Mouse (Mus musculus): ENCODE measurements around the gene Gng7.
A peak's percentile ranks its signal among the peaks of the same experiment; 100 is the strongest.

Gene Gng7

DNA sequence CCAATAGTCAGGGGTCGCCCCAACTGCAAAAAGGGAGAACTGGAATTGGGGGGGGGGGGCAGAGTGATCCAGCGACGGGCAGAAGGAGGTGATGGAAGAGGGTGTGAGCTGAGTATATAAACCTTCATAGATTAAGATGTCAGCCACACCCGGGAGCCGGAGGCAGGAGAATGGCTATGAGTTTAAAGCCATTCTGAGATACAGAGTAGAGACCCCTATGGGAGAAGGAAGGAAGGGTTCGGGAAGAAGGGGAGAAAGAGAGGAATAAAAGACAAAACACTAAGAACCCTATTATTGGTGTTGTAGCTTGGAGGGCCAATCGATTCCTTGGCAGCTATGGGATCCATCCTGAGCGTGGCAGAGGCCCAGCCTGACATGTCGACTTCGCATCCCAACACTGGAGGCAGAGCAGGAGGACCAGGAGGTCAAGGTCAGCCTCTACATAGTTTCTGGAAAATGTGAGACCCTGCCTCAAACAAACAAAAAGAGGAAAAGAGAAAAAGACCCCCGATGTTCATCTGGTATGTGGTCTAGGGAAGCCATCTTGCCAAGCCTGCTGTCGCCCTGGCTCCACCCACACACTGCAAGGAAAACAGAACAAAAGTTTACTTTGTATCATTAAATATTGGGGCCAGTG, 11.0 kb upstream of the Gng7 start, which contains the start of gene Diras1:
Gene Diras1 (minus strand): TSS at position 24 of the 637 bp plus-strand sequence.
- no peak for DNase-seq (ENCODE audit: low read depth, low spot score)

DNA sequence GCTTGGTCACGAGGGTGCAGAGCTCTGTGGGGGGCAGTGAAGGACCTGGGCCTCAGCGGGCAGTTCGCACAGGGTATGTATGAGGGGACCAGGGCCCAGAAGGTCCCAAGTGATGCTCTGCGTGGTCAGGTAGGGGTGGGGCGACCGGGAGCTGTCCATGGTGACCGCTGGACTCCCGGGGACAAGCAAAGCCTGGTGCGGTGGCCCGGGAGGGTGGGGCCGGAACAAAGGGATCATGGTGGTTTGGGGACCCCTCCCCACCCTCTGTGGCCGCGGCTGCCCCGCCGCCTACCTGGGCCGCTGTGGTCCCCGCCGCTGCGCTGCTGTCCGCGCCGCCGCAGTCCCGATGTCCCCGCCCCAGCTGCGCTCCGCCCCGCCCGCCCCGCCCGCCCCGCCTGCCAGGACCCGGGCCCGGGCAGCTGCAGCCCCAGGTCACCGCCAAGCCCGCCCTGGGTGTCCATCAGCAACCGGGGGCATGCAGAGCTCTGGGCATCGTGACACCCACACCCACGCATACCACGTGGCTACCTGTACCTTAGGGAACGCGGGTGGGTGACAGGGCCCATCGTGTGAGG, 10.4 kb upstream of the Gng7 start:
- DNase-seq (ENCODE audit: low read depth, low spot score): no peak

DNA sequence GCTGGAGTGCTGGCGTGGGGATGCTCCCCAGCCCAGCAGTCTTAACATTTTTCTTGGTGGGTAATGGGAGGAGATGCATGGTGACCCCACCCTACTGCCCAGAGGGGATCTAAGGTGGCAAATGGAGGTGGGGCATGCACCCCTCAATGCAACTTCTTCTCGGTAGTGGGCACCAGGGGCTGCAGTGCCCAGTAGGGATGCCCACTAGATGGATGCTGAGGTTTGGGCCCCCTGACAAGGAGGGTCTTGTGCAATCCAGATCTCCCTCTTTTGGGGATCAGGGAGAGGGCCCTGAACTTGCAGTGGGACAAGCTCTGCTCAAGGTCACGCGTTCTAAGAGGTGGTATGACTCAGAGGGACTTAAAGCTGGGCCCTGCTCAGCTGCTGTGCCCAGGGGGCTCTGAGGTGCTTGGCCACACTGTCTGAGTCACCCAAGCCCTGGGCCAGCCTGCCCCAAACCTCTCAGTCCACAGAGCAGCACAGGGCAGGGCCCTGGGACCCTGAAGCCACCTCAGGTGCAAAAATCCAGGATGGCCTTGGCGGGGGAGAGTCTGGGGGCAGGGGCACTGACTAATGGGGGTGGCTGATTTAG, 9.7 kb upstream of the Gng7 start:
- no peak for DNase-seq (ENCODE audit: low read depth, low spot score)

DNA sequence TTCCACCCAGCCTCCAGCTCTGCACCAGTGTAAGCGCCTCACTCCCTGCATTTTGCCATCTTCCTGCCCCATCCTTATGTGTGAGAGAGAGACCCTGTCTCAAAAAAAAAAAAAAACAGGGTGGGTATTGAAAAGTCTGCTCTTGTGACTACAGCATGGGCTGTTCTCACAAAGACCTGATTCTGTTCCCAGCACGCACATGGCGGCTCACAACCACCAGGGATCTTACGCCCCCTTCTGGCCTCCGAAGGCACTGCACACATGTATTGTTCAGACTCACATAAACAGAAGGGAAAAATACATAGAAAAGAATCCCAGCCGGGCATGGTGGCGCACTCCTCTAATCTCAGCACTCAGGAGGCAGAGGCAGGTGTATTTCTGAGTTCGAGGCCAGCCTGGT, 8.0 kb upstream of the Gng7 start:
- DNase-seq (ENCODE audit: low read depth, low spot score): no peak

DNA sequence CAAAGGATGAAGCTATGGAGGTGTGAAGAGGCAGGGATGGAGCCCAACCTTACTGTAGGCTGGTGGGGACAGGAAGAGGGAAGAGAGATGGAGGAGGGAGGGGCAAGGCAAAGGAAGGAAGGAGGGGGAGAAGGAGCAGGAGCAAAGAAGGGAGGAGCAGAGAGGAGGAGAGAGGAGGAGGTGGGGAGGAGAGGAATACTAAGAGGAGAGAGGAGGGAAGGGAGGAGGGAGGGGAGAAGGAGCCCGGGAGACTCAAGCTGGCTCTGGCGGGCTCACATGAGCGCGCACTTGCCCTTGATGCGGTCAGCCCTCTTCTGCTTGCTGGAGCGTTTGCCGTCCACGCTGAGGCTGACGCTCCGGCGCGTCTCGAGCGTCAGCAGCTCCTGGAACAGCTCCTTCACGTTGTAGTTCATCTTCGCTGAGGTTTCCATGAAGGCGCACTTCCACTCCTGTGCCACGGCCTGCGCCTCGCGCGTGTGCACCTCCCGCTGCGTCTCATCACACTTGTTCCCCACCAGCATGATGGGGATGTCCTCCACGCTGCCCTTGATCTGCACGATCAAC, 6.9 kb upstream of the Gng7 start:
- no peak for DNase-seq (ENCODE audit: low read depth, low spot score)

DNA sequence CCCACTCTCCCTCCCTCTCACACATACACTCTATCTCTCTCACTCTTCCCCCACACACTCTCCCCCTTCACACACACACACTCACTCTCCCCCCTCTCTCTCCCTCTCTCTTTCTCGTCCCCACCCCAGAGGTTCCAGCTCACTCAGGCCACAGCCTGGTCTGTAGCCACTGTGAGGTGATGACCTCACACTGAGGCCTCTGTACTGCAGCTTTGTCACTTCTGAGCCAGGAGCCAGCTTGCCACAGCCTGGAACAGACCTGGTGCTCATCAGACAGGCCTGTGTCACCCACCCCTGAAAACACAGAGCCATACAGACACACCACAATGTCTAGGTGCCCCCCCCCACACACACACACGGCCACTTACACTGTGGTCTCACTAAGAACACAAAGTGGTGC, 5.5 kb upstream of the Gng7 start:
- DNase-seq (ENCODE audit: low read depth, low spot score): no peak

DNA sequence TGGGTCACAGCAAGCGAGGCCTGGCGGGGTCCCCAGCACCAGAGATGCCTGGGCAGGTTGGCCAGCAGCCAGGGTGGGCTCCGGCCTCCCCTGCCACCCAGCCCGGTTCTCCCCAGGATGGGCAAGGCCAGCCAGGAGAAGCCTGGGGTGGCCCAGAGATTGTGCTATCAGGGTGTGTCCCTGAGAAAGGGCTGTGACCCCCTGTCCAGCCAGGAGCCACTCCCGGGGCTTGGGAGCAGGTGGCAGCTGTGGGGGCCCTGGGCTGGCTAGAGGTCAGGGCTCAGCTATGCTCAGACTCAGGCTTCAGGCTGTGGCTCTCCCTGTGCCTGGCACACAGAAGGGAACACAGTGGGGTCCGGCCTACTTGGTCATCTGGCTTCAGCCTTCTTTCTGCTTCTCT, 4.9 kb upstream of the Gng7 start:
- DNase-seq (ENCODE audit: low read depth, low spot score): no peak

DNA sequence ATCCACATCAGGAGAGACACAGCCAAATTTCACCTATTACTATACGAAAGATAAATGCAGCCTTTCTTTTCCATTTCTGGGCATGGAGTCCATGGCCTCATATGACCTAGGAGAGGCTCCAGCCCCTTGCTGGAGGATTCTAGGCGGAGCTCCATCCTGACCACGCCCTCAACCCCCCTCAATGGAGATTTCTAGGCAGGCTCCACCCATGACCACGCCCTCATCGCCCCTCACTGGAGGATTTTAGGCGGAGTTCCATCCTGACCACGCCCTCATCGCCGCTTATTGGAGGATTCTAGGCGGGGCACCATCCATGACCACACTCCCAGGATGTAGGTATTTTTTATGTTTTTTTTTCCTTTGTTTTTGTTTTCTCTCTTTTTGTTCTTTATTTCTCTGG, 3.6 kb upstream of the Gng7 start:
- DNase-seq (ENCODE audit: low read depth, low spot score): no peak

DNA sequence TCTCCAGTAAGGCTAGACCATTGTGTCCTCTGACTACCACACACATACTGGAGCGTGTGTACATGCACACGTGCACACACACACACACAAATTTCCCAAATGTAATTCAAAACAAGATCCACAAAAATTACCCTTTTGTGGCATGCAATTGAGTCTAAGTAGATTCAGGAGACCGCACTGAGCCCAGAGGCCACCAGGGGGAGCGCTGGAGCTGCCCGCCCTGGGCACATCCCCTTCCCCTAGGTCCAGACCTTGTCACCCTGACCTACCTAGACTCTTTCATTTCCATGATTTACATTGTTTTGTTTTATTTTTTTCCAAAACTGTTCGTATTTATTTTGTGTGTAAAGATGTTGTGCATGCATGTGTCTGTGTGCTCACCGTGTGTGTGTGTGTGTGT, 1.9 kb upstream of the Gng7 start:
- no peak for DNase-seq (ENCODE audit: low read depth, low spot score)

DNA sequence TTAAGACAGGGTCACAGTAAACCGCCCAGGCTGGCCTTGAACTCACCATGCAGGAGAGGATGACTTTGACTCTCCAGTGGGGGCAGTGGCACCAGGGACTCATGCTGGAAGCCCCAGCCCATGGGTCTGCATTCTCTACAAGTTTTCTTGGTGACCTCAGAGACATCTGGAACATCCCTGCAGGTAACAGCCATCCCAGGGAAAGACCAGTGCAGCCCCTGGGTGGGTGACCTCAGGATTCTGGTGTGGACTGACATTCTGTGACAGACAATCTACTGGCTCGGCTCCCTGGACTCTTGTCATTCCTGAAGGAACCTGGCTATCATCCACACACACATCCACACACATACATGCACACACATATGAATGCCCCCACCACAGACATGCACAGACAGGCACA, 921 bp upstream of the Gng7 start:
- no peak for DNase-seq (ENCODE audit: low read depth, low spot score)

DNA sequence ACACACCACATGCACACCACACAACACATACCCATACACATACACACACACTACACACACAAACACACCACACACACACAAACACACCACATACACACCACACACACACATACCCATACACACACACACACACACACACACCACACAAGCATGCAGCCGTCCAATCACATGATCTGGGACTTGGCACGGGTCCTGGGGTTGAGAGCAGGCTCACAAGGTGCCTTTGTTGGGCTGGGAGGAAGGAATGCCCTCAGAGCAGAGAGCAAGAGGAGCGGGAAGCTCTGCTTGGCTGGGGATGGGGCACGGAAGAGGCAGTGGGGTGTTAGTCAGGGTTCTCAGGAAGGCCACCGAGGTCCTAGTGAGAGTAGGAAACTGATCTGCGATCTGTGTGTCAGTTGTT, 3.9 kb downstream of the Gng7 start:
- no peak for DNase-seq (ENCODE audit: low read depth, low spot score)

DNA sequence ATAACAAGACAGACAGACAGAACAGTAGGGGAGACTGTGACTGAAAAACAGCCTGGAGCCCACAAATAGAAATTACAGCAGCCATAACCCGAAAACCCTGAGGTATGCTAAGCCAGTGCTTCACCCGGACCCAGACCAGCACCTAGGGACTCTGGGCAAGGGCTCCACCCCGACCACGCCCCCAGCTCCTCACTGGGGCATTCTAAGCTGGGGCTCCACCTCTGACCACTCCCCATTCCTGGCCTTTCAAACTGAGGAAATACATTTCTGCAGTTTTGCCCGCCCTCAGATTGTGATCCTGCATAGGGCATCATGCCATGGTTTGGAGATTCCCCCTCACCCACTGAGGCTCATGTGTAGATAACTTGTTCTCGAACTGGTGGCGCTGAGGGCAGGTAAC, 7.5 kb downstream of the Gng7 start:
- no peak for DNase-seq (ENCODE audit: low read depth, low spot score)

DNA sequence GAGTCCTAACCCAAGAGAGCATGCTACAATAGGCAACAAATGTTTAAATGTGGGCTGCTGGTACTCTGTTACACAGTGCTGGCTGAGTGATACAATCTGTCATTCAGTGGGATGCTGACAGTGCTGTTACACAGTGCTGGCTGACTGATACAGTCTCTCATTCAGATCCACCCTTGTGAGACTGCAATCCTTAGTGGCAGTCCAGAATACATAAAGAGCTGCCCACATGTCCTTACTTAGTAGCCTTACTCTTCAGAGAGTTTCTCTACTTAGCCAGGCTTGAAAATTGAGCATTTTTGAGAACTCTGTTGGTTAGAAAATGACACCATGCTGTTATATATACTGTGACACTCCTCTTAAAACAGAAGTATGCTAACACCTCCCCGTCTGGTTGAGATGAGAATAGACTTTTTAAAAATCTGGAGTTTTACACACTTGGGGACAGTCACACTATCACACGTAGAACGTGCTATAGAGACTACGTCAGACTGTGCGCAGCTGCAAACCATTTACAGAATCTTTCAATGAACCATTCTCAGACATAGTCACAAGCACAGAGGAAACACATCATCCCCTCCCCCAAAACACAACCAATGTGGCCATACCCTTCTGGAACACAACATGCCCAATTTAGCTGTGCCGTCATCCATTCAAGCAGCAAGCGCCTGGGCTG, 8.6 kb downstream of the Gng7 start:
- no peak for DNase-seq (ENCODE audit: low read depth, low spot score)

DNA sequence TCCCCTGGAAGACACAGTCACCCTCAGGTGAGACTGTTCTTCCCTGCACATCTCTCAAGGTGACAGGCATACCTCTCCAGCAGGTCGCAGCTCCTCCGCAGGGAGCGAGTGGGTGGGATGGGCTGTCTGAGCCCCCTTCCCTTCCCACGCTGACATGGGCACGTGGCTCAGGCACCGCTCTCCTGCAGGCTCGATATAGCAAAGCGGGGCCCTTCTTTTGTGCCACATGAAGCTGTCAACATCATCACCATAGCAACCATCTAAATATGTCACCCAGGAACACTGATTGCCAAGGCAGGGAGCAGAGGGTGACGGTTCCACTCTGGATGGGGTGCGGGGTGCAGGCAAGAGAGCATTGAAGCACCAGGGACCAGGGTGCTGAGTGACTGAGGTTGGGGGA, 13.6 kb downstream of the Gng7 start:
- no peak for DNase-seq (ENCODE audit: low read depth, low spot score)

DNA sequence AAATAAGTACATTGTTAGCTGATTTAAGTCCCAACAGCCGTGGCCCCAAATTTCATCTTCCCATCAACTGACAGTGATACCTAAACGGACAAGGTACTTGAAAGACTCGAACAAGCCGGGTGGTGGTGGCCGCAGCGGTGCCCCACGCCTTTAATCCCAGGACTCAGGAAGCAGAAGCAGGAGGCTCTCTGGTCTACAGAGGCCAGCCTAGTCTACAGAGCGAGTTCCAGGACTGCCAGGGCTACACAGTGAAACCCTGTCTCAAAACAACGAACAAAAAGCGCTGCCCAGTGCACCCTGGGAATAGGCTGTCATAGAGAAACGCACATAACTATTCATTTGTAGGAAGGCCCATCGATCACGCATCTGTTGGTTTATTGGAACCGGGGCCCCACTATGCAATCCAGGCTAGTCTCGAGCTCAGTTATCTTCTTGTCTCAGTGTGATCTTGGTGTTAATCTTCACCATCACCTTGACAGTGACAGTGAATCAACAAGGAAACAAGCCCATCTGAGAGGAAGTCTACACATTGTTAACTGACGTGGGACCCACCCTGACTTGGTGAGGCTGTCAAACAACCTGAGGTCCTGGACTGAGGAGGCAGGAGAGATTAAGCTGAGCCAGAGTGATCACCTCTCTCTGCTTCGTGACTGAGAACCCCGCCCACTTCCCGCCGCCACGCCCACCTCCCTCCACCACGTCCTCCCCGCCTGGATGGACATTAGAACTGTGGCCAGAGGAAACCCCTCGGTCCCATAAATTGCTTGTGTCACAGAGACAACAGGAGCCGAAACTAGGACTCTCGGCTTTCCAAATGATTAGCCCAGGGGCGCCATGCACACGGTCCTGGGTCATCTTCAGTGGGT, 14.3 kb downstream of the Gng7 start:
- no peak for DNase-seq (ENCODE audit: low read depth, low spot score)

DNA sequence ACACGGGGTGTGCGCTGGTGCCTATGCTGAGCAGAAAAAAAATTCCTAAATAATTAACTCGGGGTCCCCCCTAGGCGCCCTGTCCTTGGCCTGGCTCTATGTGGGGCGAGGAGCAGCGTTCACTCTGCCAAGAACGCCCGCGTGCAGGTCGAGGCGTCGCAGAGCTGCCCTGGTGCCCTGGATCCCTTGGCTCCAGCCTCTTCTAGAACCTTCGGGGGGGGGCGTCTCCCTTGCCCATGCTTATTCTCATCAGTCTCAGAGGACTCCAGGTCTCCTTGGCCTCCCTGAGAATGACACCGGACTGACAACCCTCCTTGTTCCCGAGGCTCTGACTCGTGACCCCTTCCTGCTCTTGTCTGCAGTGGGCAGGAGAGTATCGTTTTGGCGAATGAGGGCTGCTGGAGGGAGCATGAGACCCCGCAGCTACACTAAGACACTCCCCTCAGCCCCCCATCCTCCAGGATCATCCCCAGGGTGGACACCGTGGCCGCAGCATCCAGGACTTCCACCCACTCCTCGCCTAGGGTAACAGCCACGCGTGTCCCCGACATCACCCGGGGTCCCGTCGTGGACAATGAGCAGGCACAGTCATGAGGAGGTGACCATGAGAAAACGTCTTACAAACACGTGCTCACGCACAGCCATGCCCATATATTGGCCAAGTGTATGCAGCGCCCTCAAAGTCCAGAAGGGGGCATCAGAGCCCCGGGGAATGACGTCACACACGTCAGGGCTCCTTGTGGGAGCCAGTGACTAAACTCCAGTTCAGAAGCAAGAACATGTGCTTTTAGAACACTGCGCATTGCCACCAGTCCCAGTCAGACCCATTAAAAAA, 15.2 kb downstream of the Gng7 start:
- peak; percentile 79 for DNase-seq (ENCODE audit: low read depth, low spot score)

DNA sequence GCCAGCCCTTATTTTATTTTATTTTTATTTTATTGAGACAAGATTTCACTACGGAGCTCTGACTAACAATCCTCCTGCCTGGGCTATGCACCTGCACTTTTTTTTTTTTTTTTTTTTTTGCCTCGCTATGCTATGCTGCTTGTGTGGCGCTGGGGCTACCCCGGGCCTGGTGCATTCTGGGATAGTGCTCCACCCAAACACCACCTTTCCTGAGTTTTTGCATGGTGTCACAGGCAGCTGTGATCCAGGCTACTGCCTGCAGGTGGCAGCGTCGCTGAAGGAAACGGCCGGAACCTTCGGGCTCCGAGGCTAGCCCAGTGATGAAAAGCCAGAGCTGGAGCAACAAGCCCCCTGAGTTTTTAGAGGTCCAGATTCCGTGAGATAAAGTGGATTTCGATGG, 16.0 kb downstream of the Gng7 start:
- no peak for DNase-seq (ENCODE audit: low read depth, low spot score)

DNA sequence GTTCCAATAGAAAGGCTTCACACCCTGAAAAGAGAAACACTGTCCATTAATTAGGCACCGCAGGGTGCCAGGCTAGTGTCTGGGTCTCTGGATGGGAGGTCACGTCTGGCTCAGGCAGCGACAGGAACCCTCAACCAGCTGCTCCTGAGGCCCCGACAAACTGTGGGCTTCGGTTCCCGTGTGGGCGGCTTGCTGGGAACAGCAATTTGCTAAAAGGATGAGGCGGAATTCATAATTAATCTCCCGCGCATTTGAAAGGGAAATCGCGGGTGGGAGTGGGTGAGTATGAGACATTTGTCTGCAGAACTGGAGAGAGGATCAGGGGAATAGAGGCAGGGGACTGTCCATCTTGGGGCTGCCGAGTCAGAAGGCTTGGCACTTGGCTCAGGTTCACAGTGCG, 16.7 kb downstream of the Gng7 start:
- no peak for DNase-seq (ENCODE audit: low read depth, low spot score)

DNA sequence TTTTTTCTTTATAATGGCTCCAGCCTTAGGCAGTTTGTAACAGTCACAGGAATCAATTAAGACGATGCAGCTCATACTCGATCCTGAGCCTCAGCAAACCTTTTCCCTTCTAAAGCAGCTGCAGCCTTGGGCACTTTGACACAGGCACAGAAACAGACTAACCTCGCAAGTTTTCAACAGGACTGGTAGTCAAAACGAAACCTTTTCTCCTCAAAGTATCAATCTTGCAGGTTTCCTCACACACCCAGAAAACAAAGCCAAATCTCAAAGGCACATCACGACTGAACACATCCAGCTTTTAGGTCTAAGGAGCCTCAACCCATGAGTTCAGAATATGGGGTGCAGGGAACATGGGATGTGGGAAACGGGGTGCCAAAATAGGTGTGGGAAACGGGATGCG, 17.4 kb downstream of the Gng7 start:
- DNase-seq (ENCODE audit: low read depth, low spot score): no peak

DNA sequence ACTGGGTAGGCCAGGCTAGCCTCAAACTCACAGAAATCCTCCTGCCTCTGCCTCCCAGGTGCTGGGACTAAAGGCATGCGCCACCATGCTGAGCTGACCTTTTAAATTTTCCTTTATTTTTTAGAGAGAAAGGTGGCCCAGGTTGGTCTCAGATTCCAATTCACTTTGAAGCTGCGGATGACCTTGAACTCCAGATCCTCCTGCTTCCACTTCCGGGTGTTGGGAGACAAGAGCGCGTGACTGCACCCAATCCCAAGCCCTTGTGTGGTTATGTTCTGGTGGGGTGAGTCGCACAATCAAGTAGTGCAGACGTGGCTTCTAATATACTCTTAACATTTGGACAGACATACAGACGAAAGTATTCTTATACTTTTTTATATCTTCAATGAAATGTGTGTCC, 18.2 kb downstream of the Gng7 start:
- no peak for DNase-seq (ENCODE audit: low read depth, low spot score)

DNA sequence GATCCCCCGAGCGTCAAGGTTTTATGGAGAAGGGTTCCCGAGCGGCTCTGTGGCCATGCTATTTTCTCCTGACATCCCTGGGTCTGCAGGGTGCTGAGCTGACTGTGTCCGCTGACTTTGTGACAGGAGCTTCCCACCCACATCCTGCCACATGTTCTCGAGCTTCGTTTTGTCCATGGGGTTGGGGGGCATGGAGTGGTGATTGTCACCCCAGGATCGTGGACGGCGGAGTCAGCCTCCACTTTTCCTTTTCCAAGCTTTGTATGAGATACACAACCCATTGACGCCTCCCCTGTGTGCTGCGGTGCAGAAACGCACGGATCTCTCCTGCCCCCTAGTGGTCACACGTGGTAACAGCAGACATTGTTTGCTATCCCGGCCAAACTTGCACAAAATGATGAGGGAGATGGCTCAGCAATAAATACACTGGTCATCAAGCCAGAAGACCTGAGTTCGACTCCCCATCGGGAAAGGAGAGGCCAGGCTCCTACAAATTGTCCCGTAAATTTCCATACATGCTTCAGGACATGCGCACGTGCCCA, 19.6 kb downstream of the Gng7 start:
- DNase-seq (ENCODE audit: low read depth, low spot score): peak; percentile 68
